Mouse (Mus musculus): ENCODE measurements around the gene Osbpl3. TPM values are rescaled to one million over a fixed set of nuclear protein-coding genes. Genes with fewer than 3 reads are reported as not detected.

The Osbpl3 gene
- polyA plus RNA-seq, 1 experiment from 2014 or later: 19.7 TPM

DNA sequence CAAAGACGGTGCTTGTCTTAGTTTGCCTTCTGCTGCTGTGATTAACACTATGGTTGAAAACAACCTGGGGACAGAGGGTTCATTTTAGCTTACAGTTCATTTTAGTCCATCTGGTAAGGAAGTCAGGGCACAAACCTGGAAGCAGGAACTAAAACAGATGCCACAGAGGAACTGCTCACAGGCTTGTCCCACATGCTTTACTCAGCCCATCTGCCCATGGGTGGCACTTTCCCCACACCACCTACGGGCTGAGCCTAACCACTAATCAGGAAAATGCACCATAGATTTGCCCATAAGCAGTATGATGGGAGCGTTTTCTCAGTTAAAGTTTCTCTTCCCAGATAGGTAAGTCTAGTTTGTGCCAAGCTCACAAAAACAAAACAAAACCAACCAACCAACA is 27.4 kb upstream of the Osbpl3 start:
- Histone ChIP-seq H3K27me3 (ENCODE audit: control insufficient read depth, insufficient read depth, low read length) (no peaks in the 10 kb centered on the region), H3K4me2 (ENCODE audit: low read depth, low read length) (no peak overlapping the region), H3K27ac (ENCODE audit: low read length) (no peak overlapping the region), H3K9me3 (replicated peaks; ENCODE audit: control insufficient read depth, low read length) (no peaks in the 10 kb centered on the region), H3K4me1 (ENCODE audit: control insufficient read depth, insufficient read depth, low read length) (no peaks in the 10 kb centered on the region), H3K36me3 (ENCODE audit: control insufficient read depth, insufficient read depth) (no peaks in the 10 kb centered on the region), H3K9ac (ENCODE audit: low read length) (no peak overlapping the region), H3K4me3 (ENCODE audit: low read length) (no peak overlapping the region)
- 88% methylated on average over 3 of the region's 3 CpGs for WGBS
- no peak for ATAC-seq (replicated peaks; ENCODE audit: extremely low read depth, insufficient read depth, low FRiP score)

DNA sequence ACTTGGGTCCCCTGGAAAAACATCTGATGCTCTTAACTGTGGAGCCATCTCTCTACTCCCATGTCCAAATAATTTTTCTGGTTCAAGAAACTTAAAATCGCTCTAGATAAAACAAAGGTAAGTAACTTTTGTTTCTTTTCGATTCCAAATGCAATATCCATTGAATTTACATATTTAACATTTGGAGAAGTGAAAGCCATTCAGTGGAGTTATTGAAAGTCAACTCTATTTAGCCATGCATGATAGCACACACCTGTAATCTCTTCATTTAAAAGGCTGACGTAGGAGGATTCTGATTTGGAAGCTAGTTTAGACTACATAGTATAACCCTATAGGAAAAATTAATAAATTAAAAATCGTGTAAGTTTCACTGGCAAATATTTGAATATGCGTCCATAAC is 25.5 kb upstream of the Osbpl3 start:
- Histone ChIP-seq H3K27ac (ENCODE audit: low read length) (no peak overlapping the region), H3K4me1 (ENCODE audit: control insufficient read depth, insufficient read depth, low read length) (no peaks in the 10 kb centered on the region), H3K9me3 (replicated peaks; ENCODE audit: control insufficient read depth, low read length) (no peaks in the 10 kb centered on the region), H3K36me3 (ENCODE audit: control insufficient read depth, insufficient read depth) (no peaks in the 10 kb centered on the region), H3K4me3 (ENCODE audit: low read length) (no peak overlapping the region), H3K4me2 (ENCODE audit: low read depth, low read length) (no peak overlapping the region), H3K9ac (ENCODE audit: low read length) (no peak overlapping the region), H3K27me3 (ENCODE audit: control insufficient read depth, insufficient read depth, low read length) (no peaks in the 10 kb centered on the region)
- ATAC-seq (replicated peaks; ENCODE audit: extremely low read depth, insufficient read depth, low FRiP score): no peak
- WGBS: 77% methylated on average over 5 of the region's 5 CpGs

DNA sequence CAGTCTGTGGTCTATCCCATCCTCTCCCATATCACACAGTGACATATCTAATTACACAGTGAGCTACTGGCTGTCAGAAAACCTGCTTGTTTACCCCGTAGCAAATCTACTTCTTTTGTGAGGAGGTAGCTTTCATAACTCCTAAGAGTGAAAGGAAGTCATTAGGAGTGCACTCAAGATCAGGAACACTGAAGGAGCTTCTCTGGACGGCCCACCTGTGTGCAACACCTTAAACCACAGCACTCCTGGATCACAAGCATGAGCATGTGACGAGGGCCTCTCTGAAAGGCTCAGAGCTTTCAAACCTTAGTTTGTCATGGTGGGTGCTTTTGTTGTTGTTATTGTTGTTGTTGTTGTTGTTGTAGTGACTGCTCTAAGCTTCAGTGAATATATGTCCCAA is 10.4 kb upstream of the Osbpl3 start:
- WGBS: 74% methylated on average over 3 of the region's 3 CpGs
- no peaks in the 10 kb centered on the region for H3K27me3 ChIP-seq (ENCODE audit: control insufficient read depth, insufficient read depth, low read length)
- no peaks in the 10 kb centered on the region for H3K9me3 ChIP-seq (replicated peaks; ENCODE audit: control insufficient read depth, low read length)
- no peak overlapping the region for H3K9ac ChIP-seq (ENCODE audit: low read length)
- H3K27ac ChIP-seq (ENCODE audit: low read length): no peak overlapping the region
- no peaks in the 10 kb centered on the region for H3K36me3 ChIP-seq (ENCODE audit: control insufficient read depth, insufficient read depth)
- no peak overlapping the region for H3K4me3 ChIP-seq (ENCODE audit: low read length)
- no peak overlapping the region for H3K4me2 ChIP-seq (ENCODE audit: low read depth, low read length)
- no peaks in the 10 kb centered on the region for H3K4me1 ChIP-seq (ENCODE audit: control insufficient read depth, insufficient read depth, low read length)
- no peak for ATAC-seq (replicated peaks; ENCODE audit: extremely low read depth, insufficient read depth, low FRiP score)

DNA sequence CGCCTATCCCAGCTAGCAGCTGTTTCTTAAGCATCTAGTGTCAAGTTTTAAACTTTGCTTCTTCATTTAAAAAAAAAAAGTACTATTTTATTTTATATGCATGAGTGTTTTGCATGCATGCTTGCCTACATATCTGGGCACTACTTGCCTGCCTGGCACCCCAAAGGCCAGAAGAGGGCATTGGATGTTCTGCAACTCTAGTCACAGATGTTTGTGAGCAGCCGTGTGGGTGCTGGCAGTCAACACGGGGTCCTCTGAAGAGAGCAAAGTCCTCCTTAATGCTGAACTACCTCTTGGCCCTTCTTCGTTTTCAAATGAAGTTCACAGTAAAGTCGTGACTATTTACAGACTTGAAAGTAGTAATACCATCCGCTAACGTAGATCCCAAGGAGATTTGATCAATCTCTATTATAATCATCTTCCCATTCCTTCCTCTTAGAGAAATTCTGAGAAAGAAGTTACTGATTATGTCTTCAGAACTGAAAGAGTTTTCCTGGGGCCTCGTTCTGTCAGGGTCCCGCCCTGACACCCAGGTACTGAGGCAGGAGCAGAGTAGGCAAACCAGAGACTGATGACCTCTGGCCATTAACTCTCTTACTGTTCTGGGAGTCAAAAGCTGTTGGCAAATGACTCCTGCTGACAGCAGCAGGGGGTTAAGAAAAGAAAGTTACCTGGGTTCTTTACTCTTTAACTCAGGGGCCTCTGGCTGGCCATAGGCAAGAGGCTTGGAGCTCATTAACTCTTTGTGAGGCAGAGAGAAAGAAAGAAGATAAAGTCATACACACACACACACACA is 8.9 kb upstream of the Osbpl3 start:
- 78% methylated on average over 9 of the region's 9 CpGs for WGBS
- no peak for ATAC-seq (replicated peaks; ENCODE audit: extremely low read depth, insufficient read depth, low FRiP score)
- no peak overlapping the region for H3K27ac ChIP-seq (ENCODE audit: low read length)
- H3K36me3 ChIP-seq (ENCODE audit: control insufficient read depth, insufficient read depth): no peaks in the 10 kb centered on the region
- H3K9ac ChIP-seq (ENCODE audit: low read length): no peak overlapping the region
- H3K27me3 ChIP-seq (ENCODE audit: control insufficient read depth, insufficient read depth, low read length): no peaks in the 10 kb centered on the region
- no peaks in the 10 kb centered on the region for H3K9me3 ChIP-seq (replicated peaks; ENCODE audit: control insufficient read depth, low read length)
- H3K4me3 ChIP-seq (ENCODE audit: low read length): no peak overlapping the region
- H3K4me2 ChIP-seq (ENCODE audit: low read depth, low read length): no peak overlapping the region
- H3K4me1 ChIP-seq (ENCODE audit: control insufficient read depth, insufficient read depth, low read length): peaks cover 2% of the 10 kb centered on the region; the same call in 1 of the 2 replicates

DNA sequence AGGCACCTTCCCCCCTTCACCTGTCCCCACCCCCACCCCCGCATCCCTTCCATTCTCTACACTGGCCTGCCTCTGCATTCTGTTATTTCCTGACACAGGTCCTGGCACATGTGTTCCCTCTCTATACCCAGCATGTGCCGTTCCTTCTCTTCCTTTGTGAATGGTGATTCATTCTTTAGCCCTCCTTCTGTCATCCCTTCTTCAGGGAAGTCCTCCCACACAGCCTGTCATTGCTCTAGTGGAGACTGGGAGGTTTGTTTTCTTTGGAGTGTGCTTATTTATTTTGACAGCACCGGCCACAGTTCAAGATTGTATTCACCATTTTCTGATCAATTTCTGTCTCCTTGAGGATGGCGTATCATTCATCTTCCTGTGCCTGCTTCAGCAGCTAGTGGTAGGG is 6.0 kb upstream of the Osbpl3 start:
- Histone ChIP-seq H3K4me3 (ENCODE audit: low read length) (no peak overlapping the region), H3K27ac (ENCODE audit: low read length) (no peak overlapping the region), H3K9ac (ENCODE audit: low read length) (no peak overlapping the region), H3K9me3 (replicated peaks; ENCODE audit: control insufficient read depth, low read length) (no peaks in the 10 kb centered on the region), H3K36me3 (ENCODE audit: control insufficient read depth, insufficient read depth) (no peaks in the 10 kb centered on the region), H3K4me1 (ENCODE audit: control insufficient read depth, insufficient read depth, low read length) (peaks cover 2% of the 10 kb centered on the region; the same call in 1 of the 2 replicates), H3K4me2 (ENCODE audit: low read depth, low read length) (no peak overlapping the region), H3K27me3 (ENCODE audit: control insufficient read depth, insufficient read depth, low read length) (no peaks in the 10 kb centered on the region)
- 69% methylated on average over 4 of the region's 4 CpGs for WGBS
- ATAC-seq (replicated peaks; ENCODE audit: extremely low read depth, insufficient read depth, low FRiP score): no peak

DNA sequence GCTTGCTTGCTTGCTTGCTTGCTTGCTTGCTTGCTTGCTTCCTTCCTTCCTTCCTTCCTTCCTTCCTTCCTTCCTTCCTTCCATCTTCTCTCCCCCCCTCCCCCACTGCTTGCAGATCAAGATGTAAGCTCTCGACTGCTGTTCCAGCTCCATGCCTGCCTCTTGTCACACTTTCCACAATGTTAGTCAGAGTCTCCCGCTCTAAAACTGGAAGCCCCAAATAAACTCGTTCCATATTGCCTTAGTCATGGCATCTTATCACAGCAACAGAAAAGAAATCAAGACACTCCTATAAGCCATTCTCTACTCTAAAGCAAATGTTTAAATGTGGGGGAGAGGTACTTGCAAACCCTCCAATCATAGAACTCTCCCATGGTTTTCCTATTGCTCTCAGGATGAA is 5.6 kb upstream of the Osbpl3 start:
- 46% methylated on average over 3 of the region's 3 CpGs for WGBS
- no peaks in the 10 kb centered on the region for H3K27me3 ChIP-seq (ENCODE audit: control insufficient read depth, insufficient read depth, low read length)
- H3K4me2 ChIP-seq (ENCODE audit: low read depth, low read length): no peak overlapping the region
- peaks cover 4% of the 10 kb centered on the region; the same call in 1 of the 2 replicates for H3K4me1 ChIP-seq (ENCODE audit: control insufficient read depth, insufficient read depth, low read length)
- H3K9me3 ChIP-seq (replicated peaks; ENCODE audit: control insufficient read depth, low read length): no peaks in the 10 kb centered on the region
- no peaks in the 10 kb centered on the region for H3K36me3 ChIP-seq (ENCODE audit: control insufficient read depth, insufficient read depth)
- no peak for ATAC-seq (replicated peaks; ENCODE audit: extremely low read depth, insufficient read depth, low FRiP score)
- H3K27ac ChIP-seq (ENCODE audit: low read length): no peak overlapping the region
- no peak overlapping the region for H3K9ac ChIP-seq (ENCODE audit: low read length)
- no peak overlapping the region for H3K4me3 ChIP-seq (ENCODE audit: low read length)

DNA sequence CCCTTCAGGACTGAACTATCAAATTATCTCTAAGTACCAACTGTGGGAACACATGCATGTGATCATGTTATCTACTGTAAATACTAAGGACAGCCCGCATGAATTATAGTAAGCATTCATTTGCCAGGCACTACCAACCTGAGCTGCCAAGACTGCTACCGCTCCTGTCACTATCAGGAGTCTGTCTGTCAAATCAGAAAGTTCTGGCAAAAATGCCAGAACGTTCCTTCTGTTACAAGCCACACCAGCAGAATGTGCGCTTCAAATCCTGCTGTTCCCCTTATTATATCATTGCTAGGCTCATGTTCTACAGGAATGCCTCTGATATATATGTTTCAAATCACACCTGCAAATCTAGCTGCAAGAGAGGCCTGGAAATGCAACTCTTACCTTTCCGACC is 4.6 kb upstream of the Osbpl3 start:
- 75% methylated on average over 5 of the region's 5 CpGs for WGBS
- Histone ChIP-seq H3K27ac (ENCODE audit: low read length) (no peak overlapping the region), H3K9ac (ENCODE audit: low read length) (no peak overlapping the region), H3K36me3 (ENCODE audit: control insufficient read depth, insufficient read depth) (no peaks in the 10 kb centered on the region), H3K4me3 (ENCODE audit: low read length) (no peak overlapping the region), H3K4me1 (ENCODE audit: control insufficient read depth, insufficient read depth, low read length) (peaks cover 7% of the 10 kb centered on the region), H3K27me3 (ENCODE audit: control insufficient read depth, insufficient read depth, low read length) (no peaks in the 10 kb centered on the region), H3K9me3 (replicated peaks; ENCODE audit: control insufficient read depth, low read length) (no peaks in the 10 kb centered on the region), H3K4me2 (ENCODE audit: low read depth, low read length) (no peak overlapping the region)
- ATAC-seq (replicated peaks; ENCODE audit: extremely low read depth, insufficient read depth, low FRiP score): no peak

DNA sequence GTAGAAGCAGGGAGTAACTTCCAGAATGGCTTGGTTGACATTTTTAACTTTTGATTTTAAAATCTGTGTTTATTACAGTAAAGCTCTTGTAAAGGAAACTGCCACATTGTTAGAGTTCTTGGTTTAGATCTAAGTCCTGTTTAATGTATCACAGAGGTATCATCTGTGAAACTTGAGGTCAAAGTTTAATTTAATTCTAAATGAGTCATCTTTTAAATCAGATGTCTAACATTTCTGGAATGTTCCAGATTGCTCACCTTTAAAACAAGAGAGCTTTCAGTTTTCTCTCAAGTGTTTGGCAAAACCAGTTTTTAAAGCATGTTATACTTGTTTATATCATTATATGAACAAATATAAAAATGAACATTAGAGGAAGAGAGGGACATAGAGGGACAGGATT is 4.2 kb upstream of the Osbpl3 start:
- H3K36me3 ChIP-seq (ENCODE audit: control insufficient read depth, insufficient read depth): no peaks in the 10 kb centered on the region
- no peak for ATAC-seq (replicated peaks; ENCODE audit: extremely low read depth, insufficient read depth, low FRiP score)

DNA sequence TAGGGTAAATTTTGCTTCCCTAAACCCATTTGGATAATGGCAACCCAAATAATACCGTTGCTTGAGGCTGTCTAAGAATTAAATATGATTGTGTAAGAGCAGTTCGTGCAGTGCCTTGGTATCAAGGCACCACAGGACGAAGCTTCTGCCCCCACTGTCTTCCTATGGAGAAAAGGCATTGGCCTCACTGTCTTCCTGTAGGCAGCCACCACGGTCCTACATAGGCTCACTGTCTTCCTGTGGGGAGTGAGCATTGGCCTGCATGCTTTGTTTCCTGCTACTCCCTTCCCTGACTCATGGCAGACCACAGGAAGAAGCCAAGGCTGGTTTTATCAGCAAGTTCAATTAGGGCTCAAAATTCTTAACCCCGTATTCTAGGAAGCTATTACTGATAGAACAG is 3.3 kb upstream of the Osbpl3 start:
- Histone ChIP-seq H3K9ac (ENCODE audit: low read length) (no peak overlapping the region), H3K4me2 (ENCODE audit: low read depth, low read length) (no peak overlapping the region), H3K27me3 (ENCODE audit: control insufficient read depth, insufficient read depth, low read length) (no peaks in the 10 kb centered on the region), H3K36me3 (ENCODE audit: control insufficient read depth, insufficient read depth) (no peaks in the 10 kb centered on the region), H3K4me3 (ENCODE audit: low read length) (no peak overlapping the region), H3K9me3 (replicated peaks; ENCODE audit: control insufficient read depth, low read length) (no peaks in the 10 kb centered on the region), H3K27ac (ENCODE audit: low read length) (no peak overlapping the region), H3K4me1 (ENCODE audit: control insufficient read depth, insufficient read depth, low read length) (peaks cover 13% of the 10 kb centered on the region)
- WGBS: 55% methylated on average over 5 of the region's 5 CpGs
- no peak for ATAC-seq (replicated peaks; ENCODE audit: extremely low read depth, insufficient read depth, low FRiP score)

More for the DNA sequence above, 4.2 kb upstream of the Osbpl3 start:
- Histone ChIP-seq H3K27ac (ENCODE audit: low read length) (no peak overlapping the region), H3K4me1 (ENCODE audit: control insufficient read depth, insufficient read depth, low read length) (peaks cover 7% of the 10 kb centered on the region), H3K4me2 (ENCODE audit: low read depth, low read length) (no peak overlapping the region), H3K27me3 (ENCODE audit: control insufficient read depth, insufficient read depth, low read length) (no peaks in the 10 kb centered on the region), H3K4me3 (ENCODE audit: low read length) (no peak overlapping the region), H3K9ac (ENCODE audit: low read length) (no peak overlapping the region), H3K9me3 (replicated peaks; ENCODE audit: control insufficient read depth, low read length) (no peaks in the 10 kb centered on the region)
